Mouse (Mus musculus): Measurements from ENCODE around the gene Slc23a2. TPM values are rescaled to one million over a fixed set of nuclear protein-coding genes. Genes with fewer than 3 reads are reported as not detected.

The Slc23a2 gene
- polyA plus RNA-seq, 1 experiment from 2014 or later: 18.5 TPM

GRCm38 (mm10) chr2:132103265-132103664, 41.6 kb downstream of the Slc23a2 start:
- ATAC-seq (ENCODE audit: low read depth) (peak; percentile 79), DNase-seq (ENCODE audit: low spot score) (peak; percentile 55)
- Histone ChIP-seq H3K4me1 (ENCODE audit: control insufficient read depth, insufficient read depth, low read length) (peaks cover 22% of the 10 kb centered on the region), H3K36me3 (ENCODE audit: control insufficient read depth, insufficient read depth, low read length) (peaks cover 24% of the 10 kb centered on the region; the same call in 1 of the 2 replicates), H3K9me3 (ENCODE audit: control insufficient read depth, low read length) (no peaks in the 10 kb centered on the region), H3K9ac (ENCODE audit: low read depth, low read length) (no peak overlapping the region), H3K27me3 (replicated peaks; ENCODE audit: control insufficient read depth, insufficient read depth, low read length) (no peaks in the 10 kb centered on the region), H3K27ac (replicated peaks; ENCODE audit: low read depth, low read length) (peak overlapping the region; percentile 24; the same call in 1 of the 2 replicates), H3K4me3 (ENCODE audit: low read depth, low read length) (no peak overlapping the region), H3K4me2 (ENCODE audit: low read depth, low read length) (0 out of 2 replicates have a peak overlapping the region, but pooled peaks have one; percentile 12)
- 11% methylated on average over 8 of the region's 8 CpGs for WGBS

- Histone ChIP-seq H3K9ac (ENCODE audit: low read depth, low read length) (no peak overlapping the region), H3K36me3 (ENCODE audit: control insufficient read depth, insufficient read depth, low read length) (peaks cover 30% of the 10 kb centered on the region; the same call in 1 of the 2 replicates), H3K4me3 (ENCODE audit: low read depth, low read length) (no peak overlapping the region), H3K9me3 (ENCODE audit: control insufficient read depth, low read length) (no peaks in the 10 kb centered on the region), H3K4me1 (ENCODE audit: control insufficient read depth, insufficient read depth, low read length) (peaks cover 22% of the 10 kb centered on the region), H3K27ac (replicated peaks; ENCODE audit: low read depth, low read length) (peak overlapping the region; percentile 24; the same call in 1 of the 2 replicates), H3K27me3 (replicated peaks; ENCODE audit: control insufficient read depth, insufficient read depth, low read length) (no peaks in the 10 kb centered on the region), H3K4me2 (ENCODE audit: low read depth, low read length) (0 out of 2 replicates have a peak overlapping the region, but pooled peaks have one; percentile 12)
- no peak for DNase-seq (ENCODE audit: low spot score)
- WGBS: 53% methylated on average over 10 of the region's 10 CpGs
- ATAC-seq (ENCODE audit: low read depth): peak; percentile 45; the same call in 1 of the 2 replicates
Observed at GRCm38 (mm10) chr2:132102505-132103130, 42.3 kb downstream of the Slc23a2 start.

GRCm38 (mm10) chr2:132098942-132099672, 45.8 kb downstream of the Slc23a2 start:
- ATAC-seq (ENCODE audit: low read depth) (no peak), DNase-seq (ENCODE audit: low spot score) (no peak)
- Histone ChIP-seq H3K9me3 (ENCODE audit: control insufficient read depth, low read length) (no peaks in the 10 kb centered on the region), H3K4me3 (ENCODE audit: low read depth, low read length) (no peak overlapping the region), H3K4me2 (ENCODE audit: low read depth, low read length) (no peak overlapping the region), H3K4me1 (ENCODE audit: control insufficient read depth, insufficient read depth, low read length) (peaks cover 13% of the 10 kb centered on the region), H3K27me3 (replicated peaks; ENCODE audit: control insufficient read depth, insufficient read depth, low read length) (no peaks in the 10 kb centered on the region), H3K27ac (replicated peaks; ENCODE audit: low read depth, low read length) (no peak overlapping the region), H3K9ac (ENCODE audit: low read depth, low read length) (no peak overlapping the region), H3K36me3 (ENCODE audit: control insufficient read depth, insufficient read depth, low read length) (peaks cover 30% of the 10 kb centered on the region; the same call in 1 of the 2 replicates)
- WGBS: 69% methylated on average over 9 of the region's 9 CpGs

GRCm38 (mm10) chr2:132098365-132098764, 46.5 kb downstream of the Slc23a2 start:
- H3K4me3 ChIP-seq (ENCODE audit: low read depth, low read length): no peak overlapping the region
- ATAC-seq (ENCODE audit: low read depth): no peak
- DNase-seq (ENCODE audit: low spot score): no peak
- no peaks in the 10 kb centered on the region for H3K9me3 ChIP-seq (ENCODE audit: control insufficient read depth, low read length)
- WGBS: 91% methylated on average over 4 of the region's 4 CpGs
- peaks cover 9% of the 10 kb centered on the region for H3K4me1 ChIP-seq (ENCODE audit: control insufficient read depth, insufficient read depth, low read length)
- no peak overlapping the region for H3K4me2 ChIP-seq (ENCODE audit: low read depth, low read length)
- H3K27ac ChIP-seq (replicated peaks; ENCODE audit: low read depth, low read length): no peak overlapping the region
- H3K9ac ChIP-seq (ENCODE audit: low read depth, low read length): no peak overlapping the region
- H3K27me3 ChIP-seq (replicated peaks; ENCODE audit: control insufficient read depth, insufficient read depth, low read length): no peaks in the 10 kb centered on the region
- H3K36me3 ChIP-seq (ENCODE audit: control insufficient read depth, insufficient read depth, low read length): peaks cover 30% of the 10 kb centered on the region

- Histone ChIP-seq H3K4me1 (ENCODE audit: control insufficient read depth, insufficient read depth, low read length) (no peaks in the 10 kb centered on the region), H3K9ac (ENCODE audit: low read depth, low read length) (no peak overlapping the region), H3K27ac (replicated peaks; ENCODE audit: low read depth, low read length) (no peak overlapping the region), H3K27me3 (replicated peaks; ENCODE audit: control insufficient read depth, insufficient read depth, low read length) (no peaks in the 10 kb centered on the region), H3K36me3 (ENCODE audit: control insufficient read depth, insufficient read depth, low read length) (peaks cover 38% of the 10 kb centered on the region), H3K4me3 (ENCODE audit: low read depth, low read length) (no peak overlapping the region), H3K4me2 (ENCODE audit: low read depth, low read length) (no peak overlapping the region), H3K9me3 (ENCODE audit: control insufficient read depth, low read length) (no peaks in the 10 kb centered on the region)
- 76% methylated on average over 4 of the region's 4 CpGs for WGBS
- ATAC-seq (ENCODE audit: low read depth): no peak
- DNase-seq (ENCODE audit: low spot score): no peak
Observed at GRCm38 (mm10) chr2:132096582-132096981, 48.3 kb downstream of the Slc23a2 start.

- no peak overlapping the region for H3K4me2 ChIP-seq (ENCODE audit: low read depth, low read length)
Observed at GRCm38 (mm10) chr2:132095821-132096220, 49.1 kb downstream of the Slc23a2 start.

GRCm38 (mm10) chr2:132094441-132095230, 50.3 kb downstream of the Slc23a2 start:
- Histone ChIP-seq H3K4me3 (ENCODE audit: low read depth, low read length) (no peak overlapping the region), H3K27me3 (replicated peaks; ENCODE audit: control insufficient read depth, insufficient read depth, low read length) (no peaks in the 10 kb centered on the region), H3K4me2 (ENCODE audit: low read depth, low read length) (no peak overlapping the region), H3K27ac (replicated peaks; ENCODE audit: low read depth, low read length) (no peak overlapping the region), H3K9me3 (ENCODE audit: control insufficient read depth, low read length) (no peaks in the 10 kb centered on the region), H3K4me1 (ENCODE audit: control insufficient read depth, insufficient read depth, low read length) (no peaks in the 10 kb centered on the region), H3K9ac (ENCODE audit: low read depth, low read length) (no peak overlapping the region), H3K36me3 (ENCODE audit: control insufficient read depth, insufficient read depth, low read length) (peaks cover 31% of the 10 kb centered on the region)
- ATAC-seq (ENCODE audit: low read depth) (no peak), DNase-seq (ENCODE audit: low spot score) (no peak)
- WGBS: 77% methylated on average over 11 of the region's 11 CpGs

More at GRCm38 (mm10) chr2:132095821-132096220, 49.1 kb downstream of the Slc23a2 start:
- Histone ChIP-seq H3K36me3 (ENCODE audit: control insufficient read depth, insufficient read depth, low read length) (peaks cover 37% of the 10 kb centered on the region), H3K27me3 (replicated peaks; ENCODE audit: control insufficient read depth, insufficient read depth, low read length) (no peaks in the 10 kb centered on the region), H3K4me3 (ENCODE audit: low read depth, low read length) (no peak overlapping the region), H3K9ac (ENCODE audit: low read depth, low read length) (no peak overlapping the region), H3K9me3 (ENCODE audit: control insufficient read depth, low read length) (no peaks in the 10 kb centered on the region), H3K4me1 (ENCODE audit: control insufficient read depth, insufficient read depth, low read length) (no peaks in the 10 kb centered on the region), H3K27ac (replicated peaks; ENCODE audit: low read depth, low read length) (no peak overlapping the region)
- WGBS: 79% methylated on average over 6 of the region's 6 CpGs
- DNase-seq (ENCODE audit: low spot score) (no peak), ATAC-seq (ENCODE audit: low read depth) (no peak)

GRCm38 (mm10) chr2:132093739-132094138, 51.2 kb downstream of the Slc23a2 start:
- Histone ChIP-seq H3K4me1 (ENCODE audit: control insufficient read depth, insufficient read depth, low read length) (no peaks in the 10 kb centered on the region), H3K27ac (replicated peaks; ENCODE audit: low read depth, low read length) (no peak overlapping the region), H3K27me3 (replicated peaks; ENCODE audit: control insufficient read depth, insufficient read depth, low read length) (no peaks in the 10 kb centered on the region), H3K4me2 (ENCODE audit: low read depth, low read length) (no peak overlapping the region), H3K9me3 (ENCODE audit: control insufficient read depth, low read length) (no peaks in the 10 kb centered on the region), H3K36me3 (ENCODE audit: control insufficient read depth, insufficient read depth, low read length) (peaks cover 26% of the 10 kb centered on the region), H3K9ac (ENCODE audit: low read depth, low read length) (no peak overlapping the region), H3K4me3 (ENCODE audit: low read depth, low read length) (no peak overlapping the region)
- no peak for ATAC-seq (ENCODE audit: low read depth)
- DNase-seq (ENCODE audit: low spot score): no peak
- WGBS: 77% methylated on average over 2 of the region's 2 CpGs

Measured in embryonic facial prominence, embryonic 14.5 days (tissue).